Mouse (Mus musculus): ENCODE results near the gene Nadk2.

DNA sequence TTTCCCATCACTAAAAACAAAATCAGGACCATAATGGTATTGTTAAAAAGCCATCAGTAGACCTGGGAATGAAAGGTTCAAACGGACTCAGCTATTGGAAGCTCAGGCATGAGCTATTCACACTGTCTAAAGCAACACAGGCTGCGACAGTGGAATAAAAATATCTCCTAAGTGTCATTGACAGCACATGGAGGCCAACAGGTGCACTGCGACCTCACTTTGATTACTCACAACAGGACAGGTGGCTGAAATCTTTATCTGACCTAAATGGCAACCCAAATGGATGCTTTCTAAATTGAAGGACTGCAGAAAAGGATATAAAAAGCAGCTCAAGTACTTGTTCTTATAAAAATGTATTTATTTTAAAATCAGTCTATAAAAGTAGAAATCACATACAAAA, 40.6 kb downstream of the Nadk2 start:
- TF ChIP-seq CHD2 (IDR thresholded peaks at IDR 0.05; ENCODE audit: low read depth, low read length) (no peak), MAFK (IDR thresholded peaks at IDR 0.05; ENCODE audit: insufficient read depth, low read depth, low read length) (no peak), HCFC1 (IDR thresholded peaks at IDR 0.05; ENCODE audit: borderline replicate concordance, insufficient read depth, low read length) (no peak), ZC3H11A (IDR thresholded peaks at IDR 0.05; ENCODE audit: borderline replicate concordance, low read depth, low read length) (no peak), ZNF384 (IDR thresholded peaks at IDR 0.05; ENCODE audit: low read depth, low read length) (no peak)

Data from ES-E14 (cell line).